Mouse (Mus musculus) spleen, adult 12 weeks (tissue): ENCODE measurements at regions not wholly inside any gene's neighbourhood (a gene's known extent, or its start where the extent isn't known, plus 50 kb on each side); places are given as distances from the start of the nearest gene placed in this dataset.

ENCODE experiments used
- DNase-seq: peaks from one replicate; pipeline ENCODE4 v3.0.0; 2022; ENCODE audit warnings: low spot score

DNA sequence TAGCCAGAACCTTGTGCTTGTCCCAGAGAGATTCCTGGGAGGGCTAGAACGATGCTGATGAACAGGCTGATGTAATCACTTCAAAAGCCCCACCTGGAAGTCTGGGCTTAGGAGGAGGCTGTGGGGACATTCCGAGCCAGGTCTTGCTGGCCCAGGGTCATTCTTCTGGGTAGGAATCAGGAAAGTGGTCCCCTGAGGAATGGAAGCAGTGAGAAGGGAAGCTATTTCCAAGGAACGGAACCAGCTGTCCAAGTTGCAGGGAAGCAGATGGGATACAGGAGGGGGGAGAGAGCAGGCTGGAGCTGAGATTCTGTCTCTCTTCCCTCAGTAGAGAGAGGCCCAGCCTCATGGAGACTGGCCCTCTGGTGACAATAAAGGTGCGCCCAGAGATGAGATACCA is 243.9 kb downstream of the Tcf7l2 start:
- DNase-seq = no peak

DNA sequence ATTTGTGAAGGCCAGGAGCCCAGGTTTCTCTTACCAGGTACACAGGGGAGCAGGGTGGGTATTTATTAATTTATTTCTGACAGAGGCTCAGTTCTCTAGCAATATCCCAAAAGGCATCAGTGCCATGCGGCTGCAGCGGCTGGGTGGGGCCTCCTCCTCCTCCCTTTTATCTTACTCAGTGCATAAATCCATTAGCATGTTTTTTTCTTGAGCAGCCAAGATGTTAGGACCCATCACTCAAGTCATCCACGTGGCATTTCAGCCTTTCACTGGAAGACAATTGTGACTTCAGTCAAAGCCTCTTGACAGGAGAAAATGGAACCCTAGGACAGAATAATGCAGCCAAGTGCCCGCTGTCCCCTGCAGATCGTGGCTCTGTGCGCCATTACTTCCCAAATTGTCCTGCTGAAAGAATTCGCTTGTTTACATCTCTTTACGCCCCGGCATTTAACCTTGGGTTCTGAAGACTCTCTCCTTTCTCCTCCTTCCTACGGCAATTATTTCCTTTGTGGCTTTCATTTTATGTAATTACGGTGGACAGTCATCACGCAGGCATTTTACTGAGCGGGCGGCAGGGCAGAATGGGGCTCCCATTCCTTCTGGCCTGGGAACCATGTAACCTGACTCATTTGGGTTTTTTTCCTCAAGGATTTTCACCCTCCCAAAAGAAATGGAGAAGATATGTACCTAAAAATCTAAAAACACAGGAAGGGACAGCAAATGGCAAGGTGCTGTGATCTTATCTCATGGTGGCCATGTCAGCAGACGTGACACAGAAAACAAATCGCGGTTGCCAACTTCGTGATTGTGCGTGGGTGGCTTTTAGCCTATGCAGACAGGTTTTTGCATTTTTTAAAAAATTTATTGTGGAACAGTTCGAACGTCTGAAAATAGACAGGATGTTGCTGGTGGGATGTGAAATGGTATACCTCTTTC is 250.4 kb downstream of the Tcf7l2 start:
- no peak for DNase-seq

DNA sequence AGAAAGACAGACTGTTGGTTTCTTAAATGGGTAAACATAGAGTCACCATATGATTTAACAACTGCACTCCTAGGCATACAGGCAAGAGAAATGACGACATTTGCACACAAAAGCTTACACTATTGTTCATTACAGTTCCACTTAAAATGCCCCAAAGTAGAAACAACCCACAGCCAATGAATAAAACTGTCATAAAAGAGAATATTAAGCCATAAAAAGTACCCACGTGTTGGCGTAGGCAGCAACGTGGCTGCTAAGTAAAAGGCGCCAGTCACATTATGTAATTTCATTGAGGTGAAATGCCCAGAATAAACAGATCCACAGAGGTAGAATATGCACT is 251.1 kb downstream of the Tcf7l2 start:
- DNase-seq = no peak

DNA sequence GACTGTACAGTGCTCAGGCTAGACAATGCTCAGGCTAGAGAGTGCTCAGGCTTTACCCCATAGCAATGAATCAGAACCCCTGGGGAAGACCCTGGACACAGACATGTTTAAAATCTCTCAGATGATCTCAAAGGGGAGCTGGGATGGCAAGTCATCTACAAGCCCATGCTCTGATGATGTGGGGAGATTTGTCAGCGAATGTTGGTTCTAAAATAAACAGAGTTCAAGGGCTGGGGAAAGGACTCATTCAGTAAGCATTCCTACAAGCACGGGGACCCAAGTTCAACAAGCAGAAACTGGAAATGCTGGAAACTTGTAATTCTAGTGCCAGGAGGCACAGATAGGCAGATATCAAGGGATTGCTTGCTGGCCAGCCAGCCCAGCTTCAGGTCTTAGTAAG is 254.1 kb downstream of the Tcf7l2 start:
- DNase-seq = no peak

DNA sequence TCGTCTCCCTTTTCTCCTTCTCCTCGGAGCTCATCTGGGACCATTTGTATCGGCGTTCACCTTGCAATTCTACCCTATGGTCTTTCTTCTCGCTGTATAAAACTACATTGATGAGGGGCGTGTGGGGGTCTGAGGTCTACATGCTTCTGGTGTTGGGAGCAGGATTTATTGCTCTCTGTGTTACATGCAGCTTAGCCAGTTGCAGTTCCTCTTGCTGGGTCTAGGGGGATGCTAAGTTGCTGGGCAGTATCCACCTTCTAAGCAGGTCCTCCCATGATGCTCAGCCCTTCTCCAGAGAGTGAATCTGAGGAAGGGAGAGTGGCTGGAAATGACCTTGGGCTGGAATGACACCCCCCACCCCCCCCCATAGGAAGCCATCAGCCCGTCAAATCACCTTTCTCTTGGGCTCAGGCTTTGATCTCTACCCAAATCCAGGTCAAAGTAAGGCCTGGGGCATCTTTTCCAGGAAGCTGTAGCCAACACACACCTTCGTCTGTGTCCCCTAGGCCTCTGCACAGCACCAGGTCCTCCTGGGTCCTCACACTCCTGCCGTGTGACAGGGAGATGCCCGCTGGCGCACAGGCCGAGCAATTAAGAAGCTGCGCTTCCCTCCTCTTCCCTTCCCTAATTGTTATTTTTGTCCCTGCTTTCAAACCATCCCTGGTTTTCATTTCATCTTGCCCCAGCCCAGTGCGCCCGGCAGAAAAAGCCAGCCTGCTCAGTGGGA is 257.0 kb downstream of the Tcf7l2 start:
- DNase-seq = no peak

DNA sequence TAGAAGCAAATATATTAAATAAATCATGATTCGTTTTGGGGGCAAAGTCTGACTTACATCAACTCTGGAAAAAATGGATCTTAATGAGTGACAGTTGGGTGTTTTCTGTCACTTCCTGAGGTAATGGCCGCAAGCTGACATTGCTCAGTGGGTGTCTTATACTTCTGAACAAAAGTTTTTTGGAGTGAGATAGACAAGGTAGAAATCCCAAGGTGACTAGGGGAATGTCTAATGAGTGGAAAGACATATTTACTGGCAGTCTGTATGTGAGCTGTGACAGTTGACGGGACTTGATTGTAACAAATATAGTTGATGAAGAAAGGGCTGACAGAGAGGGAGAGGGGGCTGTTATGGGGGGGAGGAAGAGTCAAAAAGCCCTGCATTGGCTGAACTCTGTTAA is 257.8 kb downstream of the Tcf7l2 start:
- no peak for DNase-seq

DNA sequence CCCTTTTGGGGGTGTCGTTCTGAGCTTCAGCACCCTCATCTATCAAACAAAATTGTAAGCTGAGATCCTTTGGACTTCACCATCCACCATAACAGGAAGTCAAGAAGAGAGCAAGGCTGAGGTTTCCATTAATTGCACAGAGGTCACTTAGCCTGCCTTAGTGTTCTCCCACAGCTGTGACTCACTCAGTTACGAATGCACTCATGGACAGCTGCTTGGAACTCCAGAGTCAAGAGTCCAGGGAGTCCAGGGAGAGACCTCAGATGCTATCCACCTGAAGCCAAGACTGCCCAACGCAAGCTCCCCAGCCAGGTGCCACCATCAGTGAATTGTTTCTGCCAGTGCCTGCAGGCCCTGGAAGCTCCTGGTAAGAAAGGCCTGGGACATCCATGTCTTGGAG is 259.8 kb downstream of the Tcf7l2 start:
- DNase-seq = no peak

DNA sequence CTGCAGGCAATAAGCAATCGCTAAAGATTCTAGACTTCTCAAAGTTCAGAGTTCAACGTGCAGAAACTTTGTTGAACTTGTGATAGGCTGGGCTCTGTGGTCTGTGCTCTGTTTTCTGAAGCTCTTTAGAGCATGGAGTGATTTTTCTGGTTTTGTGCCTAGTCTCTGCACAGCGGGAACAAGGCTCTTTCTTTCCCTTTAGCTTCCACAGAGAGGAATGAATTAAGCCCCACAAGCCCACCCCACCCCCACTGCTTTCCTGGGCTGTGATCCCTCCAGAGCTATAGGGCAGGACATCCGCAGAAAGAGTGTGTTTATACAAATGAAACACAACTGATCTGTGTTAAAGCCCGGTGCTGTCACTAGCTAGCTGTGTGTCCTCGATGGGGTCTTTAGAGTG is 264.3 kb downstream of the Tcf7l2 start:
- DNase-seq = no peak

DNA sequence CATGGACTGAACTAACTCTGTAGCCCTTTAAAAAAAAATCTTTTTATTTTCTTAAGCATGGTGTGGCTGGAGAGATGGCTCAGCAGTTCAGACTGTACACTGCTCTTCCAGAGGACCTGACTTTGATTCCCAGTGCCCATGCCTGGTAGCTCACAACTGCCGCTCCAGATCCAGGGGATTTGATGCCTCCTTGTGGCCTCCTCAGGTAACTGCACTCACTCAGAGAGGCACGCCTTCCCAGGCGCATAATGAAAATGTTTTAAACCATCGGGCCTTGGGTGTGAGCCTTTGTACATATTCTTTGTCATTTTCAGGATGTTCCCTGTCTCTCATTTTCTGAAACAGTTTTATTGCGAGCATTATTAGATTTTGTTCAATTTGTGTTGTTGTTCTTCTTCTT is 265.8 kb downstream of the Tcf7l2 start:
- no peak for DNase-seq

DNA sequence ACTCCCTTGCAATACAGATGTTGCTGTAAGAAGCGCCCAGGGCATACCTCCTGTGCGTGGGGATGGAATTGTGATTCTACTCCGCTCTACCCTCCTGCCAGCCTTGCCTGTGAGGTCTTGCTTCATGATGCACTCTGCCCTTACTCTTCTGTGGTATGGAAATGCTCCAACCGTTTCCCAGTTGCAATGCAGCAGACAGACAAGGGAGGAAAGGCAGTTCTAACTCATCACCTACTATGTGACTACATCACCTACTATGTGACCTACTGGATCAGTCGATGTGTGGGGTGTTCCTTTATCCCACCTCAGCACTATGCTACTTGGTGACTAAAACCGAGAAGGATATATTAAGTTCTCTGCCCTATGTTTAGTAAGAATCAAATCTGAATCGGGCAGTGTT is 269.1 kb downstream of the Tcf7l2 start:
- DNase-seq = no peak

DNA sequence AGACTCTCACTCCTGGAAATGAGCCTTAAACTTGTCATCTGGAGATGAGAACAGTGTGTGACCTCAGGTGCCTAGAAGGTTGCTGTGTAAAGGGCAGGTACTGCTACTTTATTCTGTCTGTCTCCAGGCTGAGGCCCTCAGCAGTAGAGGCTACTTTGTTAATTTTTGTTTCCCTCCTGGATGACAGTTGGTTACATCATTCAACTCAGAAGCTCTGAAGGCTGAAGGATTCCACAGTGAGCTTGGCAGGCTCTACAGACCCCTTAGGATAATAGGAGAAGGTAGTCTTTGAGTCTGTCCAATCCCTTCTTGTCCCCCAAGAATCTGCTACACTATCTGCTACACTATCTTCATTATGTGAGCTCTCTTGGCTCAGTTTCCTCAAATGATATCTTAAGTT is 269.7 kb downstream of the Tcf7l2 start:
- DNase-seq = no peak

DNA sequence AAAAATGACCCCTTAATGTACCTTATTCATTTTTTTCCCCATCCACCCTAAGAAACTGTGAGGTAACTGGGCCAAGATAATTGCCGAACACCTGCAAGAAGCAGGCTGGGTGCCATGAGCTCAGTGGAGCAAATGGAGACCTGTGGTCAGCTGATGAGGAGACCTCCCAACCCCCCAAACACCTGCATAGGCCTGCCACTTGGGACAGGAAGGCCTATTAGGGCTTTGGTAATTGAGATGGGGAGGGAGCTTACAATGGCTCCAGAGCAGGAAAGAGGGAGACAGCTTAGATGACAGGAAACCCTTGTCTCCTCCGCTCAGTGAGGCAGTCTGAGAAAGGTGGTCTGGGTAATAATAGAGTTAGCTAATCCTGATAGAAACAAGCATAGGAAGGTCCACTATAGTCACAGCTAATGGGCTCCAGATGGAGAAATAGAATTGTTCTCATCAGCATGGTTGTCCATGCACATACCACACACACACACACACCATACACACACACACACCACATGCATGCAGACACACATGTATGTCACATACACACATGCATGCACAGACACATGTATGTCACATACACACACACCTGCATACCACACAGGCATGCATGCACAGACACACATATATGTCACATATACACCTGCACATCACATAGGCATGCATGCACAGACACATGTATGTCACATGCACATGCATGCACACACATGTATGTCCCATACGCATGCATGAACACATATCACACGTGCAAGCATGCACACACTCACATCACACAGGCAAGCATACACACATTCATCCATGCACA is 270.2 kb upstream of the Habp2 start:
- DNase-seq = no peak

DNA sequence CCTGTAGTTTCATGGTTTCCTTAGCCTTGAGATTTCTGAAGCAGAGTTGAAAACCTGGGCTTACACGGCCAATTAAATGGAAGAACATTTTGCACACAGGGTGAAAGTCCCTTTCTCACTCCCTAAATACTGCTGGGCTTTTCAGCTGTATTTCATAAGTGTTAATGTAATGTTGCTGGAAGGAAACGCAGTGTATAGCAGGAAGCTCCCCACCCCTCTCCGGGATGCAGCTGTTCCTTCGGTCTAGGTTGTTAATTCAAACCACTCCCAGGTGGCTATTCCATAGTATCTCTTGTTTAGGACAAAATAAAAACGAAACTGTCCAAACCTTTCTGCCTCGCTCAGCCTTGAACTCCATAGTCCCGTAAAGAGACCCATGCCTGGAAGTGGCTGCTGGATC is 269.4 kb upstream of the Habp2 start:
- DNase-seq = no peak

DNA sequence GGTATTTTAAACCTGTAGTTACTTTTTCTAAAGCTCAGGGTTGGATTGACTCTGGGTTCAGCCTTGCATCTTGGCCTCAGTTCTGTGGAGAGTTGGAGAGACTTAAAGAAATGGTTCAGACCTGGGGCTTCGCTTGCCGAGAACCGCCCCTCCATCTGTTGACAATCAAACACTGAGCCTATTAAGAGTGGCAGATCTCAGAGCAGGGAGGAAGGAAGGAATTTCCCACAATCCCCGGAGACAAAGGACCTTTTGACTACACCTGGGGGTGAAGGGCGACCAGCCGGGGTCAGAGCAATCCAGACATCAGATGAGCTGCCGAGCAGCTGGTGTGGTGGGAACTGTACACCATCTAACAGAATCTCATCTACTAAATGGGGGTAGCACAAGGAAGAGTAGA is 267.8 kb upstream of the Habp2 start:
- DNase-seq = no peak

DNA sequence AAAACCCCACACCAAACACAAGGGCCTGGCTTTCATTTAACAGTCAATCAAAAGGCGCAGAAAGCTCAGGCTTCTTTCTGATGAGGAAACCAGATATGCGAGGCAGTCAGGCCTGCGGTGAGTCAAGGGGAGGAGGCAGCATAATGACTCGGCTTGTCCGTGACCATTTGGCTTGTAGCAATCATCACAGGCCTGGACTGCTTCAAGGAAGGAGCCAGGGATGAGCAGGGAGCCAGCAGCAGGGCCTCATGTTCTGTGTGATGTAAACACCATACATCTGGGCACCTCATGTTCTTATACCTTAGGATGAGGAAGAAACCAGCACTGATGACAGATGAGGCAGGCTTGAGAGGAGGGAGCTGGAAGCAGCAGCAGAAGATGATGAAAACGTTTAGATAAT is 264.6 kb upstream of the Habp2 start:
- DNase-seq = no peak

DNA sequence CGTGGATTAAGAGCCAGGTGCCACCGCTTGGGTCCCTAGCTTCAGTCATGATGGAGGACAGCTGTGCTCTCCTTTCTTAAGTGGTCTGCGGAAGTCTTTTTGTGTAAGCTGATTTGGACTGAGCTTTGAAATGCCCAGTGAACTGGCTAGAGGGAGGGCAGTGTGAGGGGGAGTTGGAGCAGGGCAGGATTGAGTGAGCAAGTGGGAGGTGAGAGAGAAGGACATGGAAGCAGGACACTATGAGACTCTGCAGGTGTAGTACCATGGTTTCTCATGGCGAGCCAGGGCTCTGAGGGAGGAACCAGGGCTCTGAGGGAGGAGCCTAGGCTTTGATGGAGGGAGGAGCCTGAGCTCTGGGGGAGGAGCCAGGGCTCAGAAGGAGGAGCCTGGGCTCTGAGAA is 262.3 kb upstream of the Habp2 start:
- no peak for DNase-seq

DNA sequence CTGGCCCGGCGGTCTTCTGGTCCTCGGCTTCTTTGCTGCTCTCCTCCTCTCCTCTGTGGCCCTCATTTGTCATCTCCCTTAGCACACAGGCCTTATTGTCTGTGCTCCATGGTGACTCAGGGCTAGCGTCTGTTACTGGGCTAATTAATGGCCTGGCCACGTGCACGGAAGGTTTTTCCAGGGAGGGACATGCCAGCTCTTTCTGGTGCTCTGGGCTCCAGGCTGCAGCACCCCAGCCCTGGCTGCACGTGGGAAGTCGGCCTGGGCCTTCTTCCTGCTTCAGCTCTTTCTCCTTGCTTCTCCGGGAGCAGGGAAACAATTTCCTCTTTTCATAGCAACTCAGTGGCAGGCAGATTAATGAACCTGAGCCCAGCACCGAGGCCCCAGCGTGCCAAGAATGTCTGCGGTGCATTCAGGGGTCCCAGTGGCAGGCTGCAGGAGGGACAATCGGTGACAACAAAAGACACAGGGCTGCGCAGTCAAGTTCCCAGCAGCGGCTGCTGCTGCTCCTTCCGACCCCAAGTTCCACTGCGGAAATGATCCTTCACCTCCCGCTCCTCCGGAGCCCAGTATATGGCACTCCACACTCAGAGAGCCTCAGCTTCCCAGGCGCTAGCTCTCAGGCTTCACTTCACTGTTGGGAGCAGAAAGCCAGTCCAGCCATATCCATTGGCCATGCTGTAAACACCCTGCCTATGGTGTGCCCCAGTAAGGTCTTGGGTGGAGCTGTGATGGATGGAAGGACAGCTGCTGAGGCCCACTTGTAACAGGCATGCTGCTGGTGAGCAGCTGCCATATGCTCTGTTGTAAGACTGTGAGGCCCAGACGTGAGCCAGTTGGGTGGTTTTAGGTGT is 257.3 kb upstream of the Habp2 start:
- DNase-seq = no peak

DNA sequence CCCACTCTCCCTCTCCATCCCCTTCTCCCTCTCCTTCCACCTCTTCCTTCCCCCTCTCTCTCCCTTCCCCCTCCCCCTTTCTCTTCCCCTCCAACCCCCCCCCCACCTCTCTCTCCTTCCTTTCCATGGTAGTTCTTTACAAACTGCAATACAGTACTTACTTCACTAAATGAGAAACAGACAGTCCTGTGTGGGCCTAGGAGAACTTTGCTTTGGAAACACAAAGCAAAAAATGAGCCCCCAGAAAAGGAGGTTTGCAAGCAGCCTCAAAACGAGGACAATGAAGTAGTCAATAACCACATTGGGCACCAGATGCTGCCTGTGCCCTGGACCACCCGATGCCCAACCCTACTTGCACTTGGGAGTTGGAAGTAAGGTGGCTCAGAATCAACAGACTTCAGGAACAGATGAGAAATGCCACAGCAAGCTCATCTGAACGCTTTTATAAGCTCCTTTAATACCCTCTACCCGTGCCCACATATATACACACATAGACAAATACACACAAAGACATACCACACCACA is 256.5 kb upstream of the Habp2 start:
- no peak for DNase-seq

DNA sequence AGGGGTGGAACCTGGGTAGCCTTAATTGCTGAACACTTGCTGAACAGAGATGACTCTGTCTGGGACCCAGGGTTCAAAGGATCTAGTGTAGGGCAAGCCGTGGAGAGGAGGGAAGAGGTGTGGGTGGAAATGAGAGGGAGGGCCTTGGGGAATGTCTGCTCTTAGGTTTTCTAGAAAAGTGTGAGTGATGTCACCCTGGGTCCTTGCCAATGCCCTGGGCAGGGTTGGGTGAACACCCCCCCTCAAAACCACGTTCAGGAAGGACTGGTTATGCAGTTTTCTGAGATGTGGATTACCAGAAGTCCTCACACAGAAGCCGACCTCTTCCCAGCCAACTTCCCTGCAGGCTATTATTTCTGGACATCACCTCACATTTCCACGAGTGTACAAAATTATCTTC is 252.4 kb upstream of the Habp2 start:
- DNase-seq = no peak

DNA sequence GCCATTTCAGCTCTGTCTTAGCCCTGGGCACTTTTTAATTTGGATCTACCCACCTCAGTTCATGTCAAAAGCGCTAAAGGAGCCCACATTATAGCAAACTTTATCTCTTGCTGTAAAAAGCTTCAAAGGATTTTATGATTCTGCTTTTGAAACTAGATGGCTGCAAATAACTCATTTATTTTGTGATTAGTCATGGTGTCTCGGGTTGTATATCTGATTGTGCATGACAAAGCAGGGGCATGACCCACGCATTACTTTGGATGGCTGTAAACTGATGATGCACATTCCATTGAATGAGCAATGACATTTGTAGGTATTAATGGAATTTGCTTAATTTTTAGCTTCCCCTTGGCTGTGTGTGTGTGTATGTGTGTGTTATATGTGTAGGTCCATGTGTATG is 249.4 kb upstream of the Habp2 start:
- no peak for DNase-seq

DNA sequence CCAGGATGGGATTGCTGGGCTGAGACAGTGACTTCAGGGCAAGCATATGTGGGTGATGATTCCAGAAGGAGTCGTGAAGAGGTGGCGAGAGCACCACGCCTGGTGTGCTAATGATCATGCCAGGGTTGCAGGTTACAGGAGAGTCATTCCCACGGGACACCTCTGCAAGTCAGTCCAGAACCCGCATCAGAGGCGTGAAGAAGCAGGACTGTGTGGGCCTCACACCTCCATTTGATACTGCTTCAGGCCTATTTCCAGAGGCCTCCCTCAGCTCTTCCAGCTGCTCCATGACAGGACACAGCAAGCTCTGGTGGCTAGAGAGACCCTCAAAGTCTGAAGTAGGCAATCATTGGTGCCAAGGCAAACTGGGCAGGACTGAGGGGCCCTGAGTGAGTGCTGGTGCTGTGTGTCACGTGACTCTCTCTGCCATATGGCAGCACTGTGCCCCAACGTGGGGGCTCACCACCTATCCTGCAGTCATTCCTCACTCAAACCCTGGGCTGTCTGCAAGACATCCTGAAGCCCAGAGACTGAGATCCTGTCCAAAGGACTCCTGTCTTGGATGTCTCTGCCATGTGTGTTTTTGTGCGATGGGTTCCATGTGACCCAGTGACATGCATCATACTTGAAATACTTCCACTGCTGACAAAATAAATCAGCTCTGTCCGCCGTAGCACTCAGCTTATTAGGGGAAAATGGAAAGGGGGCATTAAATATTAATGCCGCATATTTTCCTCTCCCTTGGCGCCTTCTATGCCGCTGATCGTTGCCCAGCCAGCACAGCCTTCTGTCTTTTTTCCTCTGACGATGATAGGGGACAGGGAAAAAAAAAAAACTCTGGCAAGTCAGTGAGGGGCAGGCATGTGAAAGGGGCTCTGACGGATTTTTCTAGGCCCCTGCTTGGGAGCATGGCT is 247.6 kb upstream of the Habp2 start:
- no peak for DNase-seq
